Mouse (Mus musculus): ENCODE results near the gene Nfs1.
A peak's percentile ranks its signal among the peaks of the same experiment; 100 is the strongest.

GRCm38 (mm10) chr2:156135695-156136094 lies 8.3 kb downstream of the Nfs1 start:
- no peak for TF ChIP-seq JUND (IDR thresholded peaks at IDR 0.05; ENCODE audit: low read depth, low read length)
- no peak for TF ChIP-seq TAL1 (IDR thresholded peaks at IDR 0.05; ENCODE audit: low read length)
- no peak for TF ChIP-seq EP300 (IDR thresholded peaks at IDR 0.05; ENCODE audit: low read depth in 1 of 2, low read length in 2 of 2)
- peak; percentile 12 to 50 (median 46); a peak in 5 of 6 replicates for TF ChIP-seq CTCF (IDR thresholded peaks at IDR 0.05 in 2 of 3, conservative IDR thresholded peaks at IDR 0.05 in 1 of 3; ENCODE audit: control insufficient read depth in 1 of 3, insufficient read depth in 1 of 3, low read depth in 2 of 3, low read length in 3 of 3, poor library complexity in 1 of 3, severe bottlenecking in 1 of 3)
- TF ChIP-seq UBTF (IDR thresholded peaks at IDR 0.05; ENCODE audit: borderline replicate concordance, insufficient read depth, low read depth, low read length), result no peak
- TF ChIP-seq CHD2 (IDR thresholded peaks at IDR 0.05; ENCODE audit: low read length), result no peak
- no peak for TF ChIP-seq SIN3A (IDR thresholded peaks at IDR 0.05; ENCODE audit: low read length)
- no peak for TF ChIP-seq NELFE (IDR thresholded peaks at IDR 0.05; ENCODE audit: low read depth, low read length)

Data from MEL (cell line).